Mouse (Mus musculus) neural tube, embryonic 14.5 days (tissue): Measurements from ENCODE around the gene Mknk2. TPM values are rescaled to one million over a fixed set of nuclear protein-coding genes. Genes with fewer than 3 reads are reported as not detected.

ENCODE experiments used
- ATAC-seq: fragments of 200-750 bp; cut with Nextera tagmentation; 2 replicates; pipeline ENCODE4 v1.8.0; 2017; ENCODE audit warnings: low read depth, mild to moderate bottlenecking, moderate TSS enrichment, moderate library complexity
- H3K27ac ChIP-seq: fragments of 300-500 bp; sonication (generic); 2 replicates; pipeline ENCODE4 v1.5.1; 2014; ENCODE audit warnings: low read depth, mild to moderate bottlenecking, control low read depth, low read length, moderate library complexity, mixed read lengths
- H3K27me3 ChIP-seq: fragments of 300-500 bp; sonication (generic); 2 replicates; pipeline ENCODE4 v1.6.1; 2014; ENCODE audit warnings: low read length; ENCODE audit not compliant: control insufficient read depth, insufficient read depth
- H3K36me3 ChIP-seq: fragments of 300-500 bp; sonication (generic); 2 replicates; pipeline ENCODE4 v1.6.1; 2014; ENCODE audit warnings: low read length, mixed read lengths; ENCODE audit not compliant: control insufficient read depth, insufficient read depth
- H3K4me1 ChIP-seq: fragments of 300-500 bp; sonication (generic); 2 replicates; pipeline ENCODE4 v1.6.1; 2014; ENCODE audit warnings: low read length; ENCODE audit not compliant: control insufficient read depth, insufficient read depth
- H3K4me2 ChIP-seq: fragments of 300-500 bp; sonication (generic); 2 replicates; pipeline ENCODE4 v1.6.1; 2014; ENCODE audit warnings: mild to moderate bottlenecking, low read depth, low read length, control low read depth
- H3K4me3 ChIP-seq: fragments of 300-500 bp; sonication (generic); 2 replicates; pipeline ENCODE4 v1.5.1; 2014; ENCODE audit warnings: low read depth, low read length, control low read depth, mixed read lengths
- H3K9ac ChIP-seq: fragments of 300-500 bp; sonication (generic); replicated peaks from 2 replicates; pipeline ENCODE4 v1.6.1; 2014; ENCODE audit warnings: low read depth, mild to moderate bottlenecking, control low read depth, low read length, mixed read lengths
- H3K9me3 ChIP-seq: fragments of 300-500 bp; sonication (generic); 2 replicates; pipeline ENCODE4 v1.6.1; 2016; ENCODE audit warnings: low read length; ENCODE audit not compliant: control insufficient read depth
- WGBS: fragments of 180-500 bp; shearing (Covaris S2); extraction: QIAGEN DNeasy Blood & Tissue Kit; methylation state at CpG from one replicate; pipeline ENCODE4 v1.1.7; 2014; 5-methylcytosine and 5-hydroxymethylcytosine counted together
- polyA plus RNA-seq: library from polyadenylated mRNA; unstranded; fragments of >200 nt; fragmentation: Nextera tagmentation; extraction: Ambion mirVana; gene quantifications from 2 replicates; pipeline ENCODE4 v1.2.1, GENCODE M21; 2014

Gene Mknk2
- polyA plus RNA-seq, 1 experiment from 2014 or later: 43.1 TPM

DNA sequence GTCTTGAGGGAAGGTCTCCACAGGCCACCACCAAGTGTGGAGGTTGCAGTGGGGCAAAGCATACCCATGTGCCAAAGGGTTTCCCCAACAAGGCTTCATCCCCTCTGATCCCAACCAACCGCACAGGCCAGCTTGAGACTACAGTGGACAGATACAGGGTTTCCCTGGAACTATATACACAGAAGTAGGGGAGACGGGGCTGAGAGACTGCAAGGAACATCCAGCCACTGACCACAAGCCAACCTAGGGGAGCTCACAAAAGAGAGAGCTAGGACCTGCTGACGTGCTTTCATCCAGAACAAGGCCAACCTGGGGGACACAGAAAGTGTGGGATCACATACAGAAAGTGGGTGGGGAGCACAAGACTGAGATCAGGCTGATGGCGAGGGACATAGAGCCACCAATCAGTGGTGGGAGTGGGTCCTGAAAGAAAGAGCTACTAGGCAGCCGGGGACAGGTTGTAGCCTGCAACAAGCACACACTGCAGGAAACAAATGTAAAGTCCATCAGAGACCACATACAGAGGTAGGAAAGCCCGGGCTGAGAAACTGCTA, 3.0 kb downstream of the Mknk2 start:
- Histone ChIP-seq H3K36me3 (peaks cover 14% of the 10 kb centered on the region), H3K9ac (peak overlapping the region; percentile 93), H3K4me3 (peak overlapping the region; percentile 95), H3K4me1 (peaks cover 51% of the 10 kb centered on the region), H3K27ac (peak overlapping the region; percentile 89; the same call in 1 of the 2 replicates), H3K27me3 (no peaks in the 10 kb centered on the region), H3K9me3 (no peaks in the 10 kb centered on the region), H3K4me2 (peak overlapping the region; percentile 91)
- 22% methylated on average over 6 of the region's 6 CpGs for WGBS
- no peak for ATAC-seq

DNA sequence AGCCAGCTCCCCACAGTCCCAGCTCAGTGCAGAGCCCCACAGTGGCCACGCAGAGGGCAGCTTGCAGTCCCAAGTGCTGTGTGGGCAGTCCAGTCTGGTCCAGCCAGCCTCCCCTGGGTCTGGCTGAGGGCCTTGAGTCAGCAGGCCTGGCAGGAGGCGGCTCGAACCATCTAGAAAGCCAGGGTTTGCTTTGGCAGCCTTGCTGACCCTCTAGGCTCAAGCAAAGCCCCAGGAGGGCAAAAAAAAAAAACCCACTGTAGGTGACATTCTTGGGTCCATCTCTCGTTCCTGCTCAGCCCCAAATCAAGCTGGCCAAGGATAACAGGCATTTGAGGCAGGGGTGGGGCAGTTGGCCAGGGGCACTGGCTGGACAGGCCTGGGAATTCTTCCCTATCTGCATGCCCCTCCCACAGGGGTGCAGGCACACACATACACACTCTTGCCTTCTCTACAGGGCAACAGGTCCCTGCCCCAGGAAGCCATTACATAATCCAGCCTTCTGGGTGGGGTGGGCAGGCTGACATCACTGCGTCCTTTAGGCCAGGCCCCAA, 3.7 kb downstream of the Mknk2 start:
- Histone ChIP-seq H3K27ac (no peak overlapping the region), H3K9ac (peak overlapping the region; percentile 93; the same call in 1 of the 2 replicates), H3K4me3 (peak overlapping the region; percentile 95), H3K27me3 (no peaks in the 10 kb centered on the region), H3K4me2 (peak overlapping the region; percentile 91), H3K9me3 (no peaks in the 10 kb centered on the region), H3K36me3 (peaks cover 20% of the 10 kb centered on the region), H3K4me1 (peaks cover 49% of the 10 kb centered on the region)
- WGBS: 68% methylated on average over 5 of the region's 5 CpGs
- no peak for ATAC-seq

DNA sequence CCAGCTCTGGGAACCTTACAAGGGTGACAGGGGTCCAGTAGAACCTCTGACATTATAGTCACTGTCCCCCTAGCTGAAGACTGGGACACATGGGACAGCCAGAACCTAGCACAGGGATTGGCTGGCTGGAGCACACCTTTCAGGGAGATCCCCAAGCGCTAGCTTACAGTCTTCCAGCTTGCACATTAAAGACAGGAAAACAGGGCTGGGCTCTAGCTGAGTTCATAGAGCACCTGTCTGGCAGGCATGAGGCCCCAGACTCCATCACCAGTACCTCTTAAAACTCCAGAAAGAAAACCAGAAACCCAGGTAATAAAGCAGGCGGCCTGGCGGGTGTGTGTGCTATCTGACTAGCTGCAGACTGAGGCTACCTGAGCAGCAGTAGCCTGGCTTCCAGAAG, 4.2 kb downstream of the Mknk2 start:
- Histone ChIP-seq H3K9me3 (no peaks in the 10 kb centered on the region), H3K4me1 (peaks cover 49% of the 10 kb centered on the region), H3K36me3 (peaks cover 26% of the 10 kb centered on the region), H3K4me3 (0 out of 2 replicates have a peak overlapping the region, but pooled peaks have one; percentile 3), H3K4me2 (peak overlapping the region; percentile 91), H3K27me3 (no peaks in the 10 kb centered on the region), H3K9ac (peak overlapping the region; percentile 93; the same call in 1 of the 2 replicates), H3K27ac (no peak overlapping the region)
- 95% methylated on average over 3 of the region's 3 CpGs for WGBS
- ATAC-seq: no peak

DNA sequence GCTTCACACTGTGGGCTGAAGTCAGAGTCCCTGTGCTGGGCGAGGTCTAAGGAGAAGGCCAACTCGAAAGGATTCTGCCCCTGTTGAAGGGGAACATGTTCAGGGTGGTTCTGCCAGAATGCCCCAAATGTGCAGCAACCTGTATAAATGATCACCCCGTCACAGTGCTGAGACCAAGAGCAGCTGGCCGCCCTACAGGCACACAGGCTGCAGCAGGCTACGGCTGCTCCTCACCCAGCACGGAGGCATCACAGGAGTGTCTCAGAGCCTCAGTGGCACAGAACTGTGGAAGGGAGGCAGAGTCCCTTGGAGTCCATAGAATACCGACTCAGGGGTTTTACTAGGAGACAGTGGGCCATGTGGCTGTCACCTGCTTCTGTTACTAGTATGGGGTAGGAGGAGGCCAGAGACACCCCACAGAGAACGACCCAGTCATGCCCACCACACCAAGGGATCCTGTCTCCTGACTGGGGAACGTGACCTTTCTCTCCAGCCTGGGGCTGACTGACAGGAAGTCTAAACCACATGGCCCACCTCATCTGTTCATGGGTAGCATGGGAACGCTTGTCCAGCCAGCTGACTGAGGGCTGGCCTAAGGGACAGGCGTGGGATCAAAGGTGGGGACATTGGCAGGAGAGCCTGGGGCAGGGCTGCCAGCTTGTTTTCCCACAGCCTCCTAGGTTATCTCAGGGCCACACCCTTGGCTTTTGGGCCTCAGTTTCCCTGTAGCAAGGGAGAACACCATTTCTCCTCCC, 5.8 kb downstream of the Mknk2 start:
- Histone ChIP-seq H3K4me2 (no peak overlapping the region), H3K27me3 (no peaks in the 10 kb centered on the region), H3K4me1 (peaks cover 34% of the 10 kb centered on the region), H3K9me3 (no peaks in the 10 kb centered on the region), H3K9ac (peak overlapping the region; percentile 25; the same call in 1 of the 2 replicates), H3K36me3 (peaks cover 41% of the 10 kb centered on the region), H3K27ac (no peak overlapping the region), H3K4me3 (no peak overlapping the region; the same call in 1 of the 2 replicates)
- ATAC-seq: no peak
- 77% methylated on average over 11 of the region's 11 CpGs for WGBS

DNA sequence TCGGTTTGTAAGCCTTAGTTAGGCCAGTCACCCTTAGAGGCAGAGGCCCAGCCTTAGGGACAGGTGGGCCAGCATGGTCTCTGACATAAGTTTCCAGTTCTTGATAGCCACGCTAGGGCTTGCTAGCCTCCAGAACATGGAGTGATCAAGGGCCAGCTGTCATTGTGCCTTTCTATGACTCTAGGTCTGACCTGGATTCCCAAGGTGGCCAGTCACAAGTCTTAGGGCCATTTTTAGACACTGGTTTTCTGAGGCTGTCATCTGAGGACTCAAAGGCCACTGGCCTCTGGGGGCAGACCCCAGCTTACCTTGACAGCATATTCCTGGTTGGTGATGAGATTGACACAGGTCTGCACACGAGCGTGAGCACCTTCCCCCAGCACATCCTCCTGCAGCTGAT, 6.7 kb downstream of the Mknk2 start:
- no peak overlapping the region; the same call in 1 of the 2 replicates for H3K9ac ChIP-seq
- no peaks in the 10 kb centered on the region for H3K9me3 ChIP-seq
- 93% methylated on average over 4 of the region's 4 CpGs for WGBS
- H3K4me3 ChIP-seq: no peak overlapping the region
- no peak overlapping the region for H3K4me2 ChIP-seq
- ATAC-seq: no peak
- peaks cover 32% of the 10 kb centered on the region for H3K4me1 ChIP-seq
- no peaks in the 10 kb centered on the region for H3K27me3 ChIP-seq
- no peak overlapping the region for H3K27ac ChIP-seq
- H3K36me3 ChIP-seq: peaks cover 50% of the 10 kb centered on the region

DNA sequence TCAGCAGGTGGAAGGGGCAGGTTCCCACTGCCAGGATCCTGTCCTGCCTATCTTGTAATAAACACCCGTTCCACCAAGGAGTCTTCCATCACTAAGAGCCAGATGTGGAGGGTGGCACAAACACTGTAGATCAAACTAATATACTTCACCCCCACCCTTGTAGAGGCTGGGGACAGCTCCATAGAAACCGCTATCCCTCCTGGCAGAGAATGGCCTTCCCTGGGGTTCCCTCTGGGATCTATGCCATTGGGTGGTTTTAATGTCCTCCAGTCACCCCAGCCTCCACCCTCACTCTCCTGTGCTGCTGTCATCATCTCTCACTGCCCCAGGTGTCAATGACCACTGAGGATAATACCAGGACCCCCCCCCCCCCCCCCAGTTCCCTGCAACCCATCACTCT, 7.4 kb downstream of the Mknk2 start:
- Histone ChIP-seq H3K4me3 (no peak overlapping the region), H3K27ac (no peak overlapping the region), H3K9me3 (no peaks in the 10 kb centered on the region), H3K9ac (no peak overlapping the region; the same call in 1 of the 2 replicates), H3K27me3 (no peaks in the 10 kb centered on the region), H3K4me2 (no peak overlapping the region), H3K4me1 (peaks cover 32% of the 10 kb centered on the region), H3K36me3 (peaks cover 55% of the 10 kb centered on the region)
- 91% methylated on average over 2 of the region's 2 CpGs for WGBS
- ATAC-seq: no peak

DNA sequence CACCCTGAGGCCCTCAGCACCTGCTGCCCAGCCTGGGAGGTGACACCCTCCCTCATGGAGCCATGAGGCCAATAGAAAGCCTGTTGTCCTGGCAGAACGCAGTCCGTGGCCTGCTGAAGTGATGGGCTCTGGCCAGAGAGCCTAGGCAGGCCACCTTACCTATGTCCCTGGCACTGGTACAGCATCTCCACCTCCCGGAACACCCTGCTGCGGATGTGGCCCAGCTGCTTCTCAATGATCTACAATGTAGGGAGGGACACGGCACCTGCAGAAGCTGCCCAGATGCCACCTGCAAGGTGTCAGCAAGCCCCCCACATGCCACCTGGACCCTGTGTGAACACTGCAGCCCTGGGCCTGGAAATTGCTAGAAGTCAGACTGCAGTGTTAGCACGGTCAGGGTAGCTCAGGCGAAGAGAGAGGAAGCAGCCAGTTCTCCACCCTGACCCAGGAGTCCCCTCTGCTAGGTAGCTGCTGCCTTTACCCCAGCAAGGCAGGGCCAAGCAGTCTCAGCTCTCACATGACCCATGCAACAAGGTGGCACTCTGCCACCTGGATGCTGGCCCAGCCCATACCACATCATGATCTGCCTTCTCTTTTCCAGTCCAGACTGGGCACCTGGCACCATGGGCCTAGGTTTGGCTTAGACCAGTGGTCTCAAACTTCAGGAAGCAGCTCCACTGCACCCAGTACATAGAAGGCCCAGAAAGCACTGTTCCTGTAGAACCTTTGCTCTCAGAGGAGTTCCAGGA, 8.0 kb downstream of the Mknk2 start:
- peaks cover 55% of the 10 kb centered on the region for H3K36me3 ChIP-seq
- no peaks in the 10 kb centered on the region for H3K9me3 ChIP-seq
- no peak overlapping the region for H3K4me3 ChIP-seq
- no peak overlapping the region for H3K4me2 ChIP-seq
- no peaks in the 10 kb centered on the region for H3K27me3 ChIP-seq
- 93% methylated on average over 7 of the region's 7 CpGs for WGBS
- H3K9ac ChIP-seq: no peak overlapping the region
- no peak for ATAC-seq
- H3K4me1 ChIP-seq: peaks cover 29% of the 10 kb centered on the region
- 0 out of 2 replicates have a peak overlapping the region, but pooled peaks have one; percentile 35 for H3K27ac ChIP-seq

DNA sequence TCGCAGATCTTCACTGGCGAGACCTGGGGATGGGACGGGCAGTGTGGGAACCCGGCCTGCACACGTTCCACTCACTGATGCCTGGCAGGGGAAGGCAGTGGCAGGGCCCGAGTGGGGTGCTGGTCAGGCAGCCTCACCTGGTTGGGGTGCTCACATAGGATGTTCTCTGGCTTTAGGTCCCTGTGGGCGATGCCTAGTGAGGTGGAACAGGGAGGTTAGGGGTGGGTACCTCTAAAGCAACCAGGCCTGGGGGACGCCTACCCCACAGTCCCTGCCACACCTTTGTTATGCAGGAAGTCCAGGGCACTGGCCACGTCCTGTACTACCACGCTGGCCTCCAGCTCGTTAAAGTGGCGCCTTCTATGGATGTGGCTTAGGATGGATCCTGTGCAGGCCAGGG, 8.9 kb downstream of the Mknk2 start:
- no peak overlapping the region for H3K27ac ChIP-seq
- no peaks in the 10 kb centered on the region for H3K27me3 ChIP-seq
- no peak overlapping the region for H3K4me3 ChIP-seq
- no peaks in the 10 kb centered on the region for H3K9me3 ChIP-seq
- peaks cover 20% of the 10 kb centered on the region for H3K4me1 ChIP-seq
- H3K9ac ChIP-seq: no peak overlapping the region
- WGBS: 90% methylated on average over 12 of the region's 12 CpGs
- peaks cover 55% of the 10 kb centered on the region for H3K36me3 ChIP-seq
- ATAC-seq: no peak
- no peak overlapping the region for H3K4me2 ChIP-seq
